Mouse (Mus musculus) heart, postnatal 4 days (tissue): Measurements from ENCODE around the gene Fgd6. TPM values are rescaled to one million over a fixed set of nuclear protein-coding genes. Genes with fewer than 3 reads are reported as not detected.
A peak's percentile ranks its signal among the peaks of the same experiment; 100 is the strongest.

Experiments
- DNase-seq: peaks from one replicate; pipeline ENCODE4 v3.0.0; 2021
- total RNA-seq, 2 experiments: library from RNA; stranded (reverse); gene quantifications; 2 replicates each; pipeline ENCODE4 v1.2.3; 2021

The Fgd6 gene
- total RNA-seq, 2 experiments from 2014 or later, result 5.5 to 6.1 TPM

DNA sequence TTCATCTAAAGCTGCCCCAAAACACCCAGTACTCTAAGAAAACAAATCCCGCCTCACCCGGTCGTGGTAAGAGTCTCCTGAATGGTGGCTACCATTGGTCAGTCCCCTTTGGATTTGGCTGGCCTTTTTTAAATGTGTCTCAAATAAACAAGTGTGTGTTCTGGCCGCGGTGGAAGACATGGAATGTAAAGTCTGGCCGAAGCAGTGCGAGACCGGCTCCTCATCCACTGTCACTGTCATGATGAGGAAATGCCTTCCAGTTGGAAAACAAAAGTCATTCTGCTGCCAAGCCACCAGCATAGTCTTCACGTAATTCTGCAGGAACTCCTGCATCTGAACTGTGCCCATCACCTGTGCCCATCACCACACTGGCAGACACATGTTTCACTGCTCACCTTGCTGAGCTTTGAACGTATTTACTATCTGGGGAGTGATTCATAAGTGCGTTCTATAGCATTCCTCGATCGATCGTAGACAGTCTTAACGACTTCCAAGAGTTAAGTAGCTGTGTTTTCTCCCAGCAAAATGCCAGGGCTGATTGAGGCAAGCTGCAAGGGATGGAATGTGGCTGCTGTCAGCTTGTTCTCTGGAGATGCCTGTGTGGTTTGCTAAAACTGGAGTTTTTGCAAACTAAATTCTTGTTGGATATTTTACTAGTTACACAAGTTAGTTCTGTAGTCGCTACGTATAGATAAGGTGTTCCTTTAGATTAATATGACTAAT is 60.1 kb downstream of the Fgd6 start:
- DNase-seq, result no peak

DNA sequence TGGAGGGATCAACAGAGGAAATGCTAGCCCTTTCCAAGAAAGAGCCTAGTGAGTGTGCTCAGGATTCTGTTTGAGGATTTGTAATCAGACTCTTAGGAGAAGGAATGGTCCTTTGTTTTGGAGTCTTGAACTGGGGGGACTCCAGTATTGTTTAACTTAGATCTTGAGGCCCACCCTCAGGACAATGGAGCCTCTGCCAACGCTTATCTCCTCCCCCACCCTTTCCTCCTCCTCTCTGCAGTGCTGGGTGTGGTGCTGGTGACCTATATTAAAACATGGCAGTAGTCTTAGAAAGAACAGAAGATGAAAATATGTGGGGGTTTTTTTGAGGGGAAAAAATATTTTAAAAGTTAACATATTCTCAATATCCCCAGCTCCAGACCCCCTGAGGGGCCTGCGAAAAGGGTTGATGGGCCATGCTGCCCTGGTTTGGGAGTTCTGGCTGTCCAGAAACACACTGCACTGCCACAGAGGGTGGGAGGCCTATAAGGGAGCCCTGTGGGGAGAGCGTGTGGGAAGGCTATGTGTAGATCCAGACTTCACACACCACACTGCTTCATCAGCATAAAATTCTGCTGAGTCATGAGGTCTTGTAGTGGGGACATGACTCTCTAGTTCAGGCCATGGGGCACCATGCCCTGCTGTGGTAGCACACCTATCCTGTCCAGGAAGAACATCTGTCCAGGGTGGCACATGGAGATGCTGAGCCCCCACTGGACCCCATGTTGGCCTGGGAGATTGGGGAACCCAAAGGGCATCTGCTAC is 61.5 kb downstream of the Fgd6 start:
- DNase-seq, result no peak

DNA sequence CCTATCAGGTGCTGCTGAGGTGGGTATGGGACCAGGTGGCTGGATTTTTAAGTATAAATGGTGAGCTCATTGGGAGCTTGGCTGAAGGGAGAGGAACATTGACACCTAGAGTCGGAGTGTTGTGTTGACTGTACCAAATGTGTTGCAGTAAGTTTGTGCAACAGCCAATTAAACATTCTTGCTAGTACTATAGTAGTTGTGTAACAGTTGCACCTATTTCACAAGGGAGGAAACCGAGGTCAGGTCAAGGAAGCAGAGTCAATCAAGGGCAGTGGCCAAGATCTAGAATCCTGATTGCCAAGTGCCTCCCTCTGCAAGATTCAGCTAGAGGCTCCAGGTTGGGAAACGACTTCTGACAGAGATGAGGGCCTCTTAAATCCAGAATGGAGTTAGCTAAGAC is 62.3 kb downstream of the Fgd6 start:
- no peak for DNase-seq

DNA sequence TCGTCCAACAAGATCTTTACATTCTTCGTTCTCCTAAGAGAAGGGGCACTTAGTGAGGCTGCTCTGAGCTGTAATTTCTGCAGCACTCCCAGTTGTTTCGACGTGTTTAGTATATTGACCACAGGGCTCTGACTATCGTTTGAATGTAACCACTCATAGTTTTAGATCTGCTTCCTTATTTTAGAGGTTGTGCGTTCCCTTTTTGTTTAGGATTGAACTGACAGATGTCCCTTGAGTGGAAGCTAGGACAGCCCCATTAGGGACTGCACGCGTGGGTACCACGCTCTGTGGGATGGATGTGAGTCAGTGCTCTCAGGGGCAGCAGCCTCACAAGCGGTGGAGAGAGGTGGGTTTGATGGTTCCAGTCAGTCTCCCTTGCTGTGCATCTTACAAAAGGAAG is 69.7 kb downstream of the Fgd6 start:
- DNase-seq, result no peak

DNA sequence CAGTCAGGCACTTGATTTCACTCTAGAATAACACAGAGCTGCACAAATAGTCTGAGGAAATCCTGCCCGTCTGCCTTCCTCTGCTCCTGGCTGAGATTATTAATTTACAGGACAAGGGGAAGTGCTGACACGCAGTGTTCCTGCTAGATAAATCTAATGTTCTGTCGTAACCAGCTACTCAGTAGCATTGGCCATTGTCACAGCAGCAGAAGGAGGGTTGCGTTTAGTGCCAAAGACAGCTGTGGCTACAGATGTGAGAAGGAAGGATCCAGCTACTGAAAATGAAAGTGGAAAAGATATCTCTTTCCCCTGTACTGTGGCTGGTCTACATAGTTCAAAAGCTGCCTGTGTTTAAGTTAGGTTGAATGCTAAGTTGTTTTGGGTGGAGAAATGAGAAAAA is 71.4 kb downstream of the Fgd6 start:
- peak; percentile 24 for DNase-seq

DNA sequence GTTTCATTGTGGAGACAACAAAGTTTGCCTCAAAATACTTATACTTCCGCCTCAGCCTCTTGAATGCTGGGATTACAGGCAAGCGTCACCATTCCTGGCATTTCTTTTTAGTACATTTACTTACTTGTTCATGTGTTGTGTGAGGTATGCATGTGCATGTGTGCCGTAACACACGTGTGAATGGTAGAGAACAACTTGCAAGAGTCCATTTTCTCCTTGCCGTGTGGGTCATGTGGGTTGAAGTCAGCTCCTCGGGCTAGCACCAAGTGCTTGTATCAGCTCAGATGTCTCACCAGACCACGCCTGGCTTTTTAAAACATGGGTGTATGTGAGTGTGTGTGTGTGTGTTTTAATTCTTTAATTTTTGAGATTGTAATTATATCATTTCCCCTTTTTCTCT is 71.8 kb downstream of the Fgd6 start:
- DNase-seq, result no peak

DNA sequence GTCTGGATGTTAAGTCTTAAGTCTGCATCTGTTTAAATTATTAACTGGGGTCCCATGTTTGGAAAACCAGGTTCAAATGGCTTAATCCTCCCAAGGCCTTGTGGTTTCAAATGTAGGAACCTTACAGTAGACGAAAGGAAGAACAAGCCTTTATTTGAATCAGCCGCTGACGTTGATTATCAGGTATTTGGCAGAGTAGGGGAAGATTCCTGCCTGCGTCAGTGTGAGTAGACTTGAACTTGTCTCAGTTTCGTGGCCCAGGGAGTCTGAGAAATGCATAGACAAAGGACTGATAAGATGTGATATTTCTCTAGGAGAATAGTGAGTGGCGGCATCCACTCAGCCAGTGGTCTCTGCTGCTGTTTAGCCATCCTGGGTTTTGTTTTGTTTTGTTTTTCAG is 73.0 kb downstream of the Fgd6 start:
- DNase-seq, result no peak

DNA sequence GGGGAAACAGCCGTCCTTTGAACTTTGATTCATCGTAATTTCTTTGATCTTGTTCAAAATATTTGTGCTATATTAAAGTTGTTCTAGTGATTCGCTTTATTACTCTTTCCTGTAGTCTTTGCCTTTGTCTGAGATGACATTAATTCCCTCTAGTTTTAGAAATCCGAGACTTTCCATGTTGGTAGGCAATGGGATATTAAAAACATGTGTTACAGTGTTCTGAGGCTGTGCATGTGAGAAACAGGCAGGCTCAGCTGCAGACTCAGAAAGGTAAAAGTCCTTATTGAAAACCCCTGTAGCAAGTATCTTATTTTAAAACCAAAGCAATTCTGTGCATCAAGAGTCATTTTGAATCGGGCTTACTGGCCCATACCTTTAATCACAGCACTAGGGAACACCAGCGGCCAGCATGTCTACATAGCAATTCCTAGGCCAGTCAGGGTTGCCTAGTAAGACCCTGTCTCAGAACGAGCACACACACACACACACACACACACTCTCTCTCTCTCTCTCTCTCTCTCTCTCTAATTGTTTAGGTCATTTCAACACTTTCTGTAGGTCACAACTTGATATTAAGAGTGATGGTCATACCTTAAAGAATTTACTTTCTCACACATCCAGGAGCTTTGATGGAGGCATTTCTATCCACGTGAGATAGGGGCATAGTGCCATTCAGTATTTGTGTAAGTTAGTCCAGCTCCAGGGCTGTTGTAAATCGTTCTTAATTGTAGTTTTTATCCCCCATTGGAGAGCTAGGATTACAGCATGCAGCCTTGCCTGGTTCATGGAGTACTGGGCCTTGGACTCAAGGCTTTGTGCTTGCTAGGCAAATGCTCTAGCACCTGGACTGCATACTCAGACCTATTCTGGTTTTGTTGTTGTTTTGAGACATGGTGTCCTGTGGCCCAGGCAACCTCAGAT is 75.3 kb downstream of the Fgd6 start:
- no peak for DNase-seq

DNA sequence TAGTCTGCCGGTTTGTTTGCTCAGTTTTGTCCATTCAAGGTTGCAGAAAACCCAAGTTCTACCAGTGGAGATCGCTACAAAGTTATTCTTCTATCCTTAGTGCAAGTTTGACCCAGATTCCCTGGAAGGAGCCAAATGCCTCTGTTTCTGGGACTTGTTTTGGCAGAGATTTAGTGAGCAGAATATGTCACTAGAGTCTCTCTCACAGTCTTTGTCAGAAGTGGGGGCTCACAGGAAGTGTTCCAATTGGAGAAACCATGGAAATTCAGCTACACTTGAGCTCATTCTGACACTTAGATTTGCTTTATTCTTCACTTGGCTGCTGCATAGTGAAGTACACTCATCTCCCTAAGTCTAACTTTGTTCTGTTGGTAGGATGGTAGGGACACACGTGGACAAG is 76.4 kb downstream of the Fgd6 start:
- DNase-seq, result no peak

DNA sequence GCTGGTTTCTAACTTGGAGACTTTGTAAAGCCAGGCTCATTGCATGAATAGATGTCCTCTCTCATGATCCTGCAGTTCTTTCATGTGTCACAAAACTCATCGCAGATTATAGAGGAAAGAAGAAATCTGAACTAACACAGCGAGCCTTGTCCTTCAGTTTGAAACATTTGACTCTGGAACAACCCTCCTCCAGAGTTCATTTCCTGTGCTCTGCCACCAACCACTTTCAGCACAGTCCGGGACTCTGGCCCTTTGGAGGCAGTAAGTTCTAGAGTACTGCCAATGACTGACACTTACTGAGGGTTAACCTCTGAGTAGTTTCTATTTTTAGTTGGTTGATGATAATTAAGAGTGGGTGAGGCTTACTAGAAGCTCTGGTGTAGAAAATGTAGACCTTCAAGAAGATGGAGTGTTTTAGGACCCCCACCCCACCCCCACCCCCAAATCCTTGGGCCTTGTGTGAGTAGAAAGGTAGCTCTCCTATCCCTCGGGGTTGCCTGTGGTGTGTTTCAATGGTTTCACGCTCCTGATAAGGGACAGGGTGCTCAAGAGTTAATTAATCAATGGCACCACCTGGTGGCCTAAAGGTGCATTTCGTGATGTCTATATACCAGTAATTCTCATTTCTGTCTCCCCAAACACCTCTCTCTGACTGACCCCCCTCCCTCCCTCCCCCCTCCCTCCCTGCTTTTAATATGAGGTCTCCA is 80.2 kb downstream of the Fgd6 start:
- DNase-seq, result peak; percentile 88

DNA sequence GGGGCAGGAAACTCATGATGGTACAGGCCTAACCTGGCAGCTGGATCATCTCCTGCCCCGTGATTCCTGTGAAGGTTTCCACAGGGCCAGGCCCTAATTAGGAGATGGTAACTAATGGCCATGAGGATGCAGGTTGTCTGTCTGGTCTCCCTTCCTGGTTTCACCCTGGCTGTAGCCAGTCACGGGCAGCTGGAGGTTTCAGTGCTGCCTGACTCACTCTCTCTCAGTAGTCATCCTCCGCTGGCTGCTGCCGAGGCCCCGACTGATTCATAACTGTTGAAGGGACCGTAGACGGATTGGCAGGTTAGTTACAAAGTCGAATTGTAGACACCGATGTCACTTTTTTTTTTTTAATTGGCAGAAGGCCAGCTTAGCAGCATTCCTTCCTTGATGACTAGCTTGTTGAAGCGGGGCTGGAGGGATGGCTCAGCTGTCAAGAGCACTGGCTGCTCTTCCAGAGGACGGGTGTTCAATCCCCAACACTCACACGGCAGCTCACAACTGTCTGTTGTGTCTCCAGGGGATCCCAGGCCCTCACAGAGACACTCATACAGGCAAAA is 81.1 kb downstream of the Fgd6 start:
- DNase-seq, result no peak

DNA sequence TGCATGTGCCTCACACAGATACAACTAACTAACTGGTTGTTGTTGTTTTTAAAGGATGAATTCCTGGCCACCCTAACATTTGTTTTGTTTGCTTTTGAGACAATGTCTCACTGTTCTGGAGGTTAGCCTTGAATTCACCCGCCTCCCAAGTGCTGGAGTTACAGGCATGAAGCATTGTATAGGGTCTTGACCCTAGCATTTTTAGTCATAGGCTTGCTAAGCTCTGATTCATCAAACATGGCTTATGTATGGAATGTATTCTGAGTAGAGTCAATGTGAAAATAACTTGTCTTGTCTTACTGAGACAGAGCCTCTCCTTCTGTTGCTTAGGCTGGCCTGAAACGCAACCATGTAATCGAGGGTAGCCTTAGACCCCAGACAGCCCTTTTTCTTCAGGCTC is 82.1 kb downstream of the Fgd6 start:
- DNase-seq, result no peak

DNA sequence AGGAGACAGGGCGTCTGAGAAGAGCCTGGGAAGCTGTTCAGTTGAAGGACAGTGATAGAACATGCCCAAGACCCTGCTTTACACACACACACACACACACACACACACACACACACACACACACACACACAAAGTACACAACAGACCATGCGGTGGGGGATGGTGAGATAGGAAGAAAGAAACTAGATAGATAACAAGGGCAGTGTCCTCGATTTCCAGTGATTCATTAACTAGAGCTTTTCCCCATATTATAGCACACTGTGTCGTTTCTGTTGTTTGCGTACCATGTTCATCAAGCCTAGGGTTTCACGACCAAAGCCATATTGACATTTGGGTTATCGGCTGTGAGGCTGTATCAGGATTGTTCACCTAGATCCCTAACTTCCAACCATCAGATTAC is 83.2 kb downstream of the Fgd6 start:
- DNase-seq, result no peak

DNA sequence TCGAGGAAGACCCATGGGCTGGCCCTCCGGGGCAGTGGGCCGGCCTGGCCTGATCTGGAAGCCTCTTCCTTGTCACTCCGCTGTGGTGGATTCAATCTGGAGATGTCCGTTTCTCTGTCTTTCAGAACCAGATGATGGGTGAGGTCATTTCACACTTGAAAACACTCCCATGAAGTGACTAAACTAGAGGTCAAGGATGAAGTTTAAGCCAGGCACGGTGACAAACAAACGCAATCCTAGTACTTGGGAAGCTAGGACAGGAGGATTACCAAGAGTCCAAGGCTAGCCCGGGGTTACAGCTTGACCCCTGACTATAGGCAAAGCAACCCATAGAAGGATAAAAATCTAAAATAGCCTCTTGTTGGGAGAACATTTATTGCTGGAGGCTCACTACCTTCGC is 84.9 kb downstream of the Fgd6 start:
- DNase-seq, result no peak

DNA sequence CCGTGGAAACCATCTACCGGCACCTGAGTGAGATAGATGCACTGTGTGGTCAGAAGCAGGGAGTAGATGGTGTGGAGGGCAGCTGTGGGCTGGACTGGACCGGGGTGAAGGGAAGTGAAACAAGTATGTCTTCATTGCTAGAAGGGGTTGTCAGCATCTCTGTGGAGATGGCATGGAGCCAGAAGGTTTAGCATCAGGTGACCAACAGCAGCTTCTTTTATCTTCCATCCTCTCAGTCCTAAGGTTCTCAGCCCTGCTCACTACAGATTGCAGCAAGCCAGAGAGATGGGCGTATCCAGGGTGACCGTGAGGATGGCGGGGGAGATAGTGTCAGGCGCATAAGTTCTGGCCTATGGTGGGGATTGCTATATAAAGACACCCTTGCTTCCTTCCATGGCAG is 86.8 kb downstream of the Fgd6 start:
- DNase-seq, result no peak

DNA sequence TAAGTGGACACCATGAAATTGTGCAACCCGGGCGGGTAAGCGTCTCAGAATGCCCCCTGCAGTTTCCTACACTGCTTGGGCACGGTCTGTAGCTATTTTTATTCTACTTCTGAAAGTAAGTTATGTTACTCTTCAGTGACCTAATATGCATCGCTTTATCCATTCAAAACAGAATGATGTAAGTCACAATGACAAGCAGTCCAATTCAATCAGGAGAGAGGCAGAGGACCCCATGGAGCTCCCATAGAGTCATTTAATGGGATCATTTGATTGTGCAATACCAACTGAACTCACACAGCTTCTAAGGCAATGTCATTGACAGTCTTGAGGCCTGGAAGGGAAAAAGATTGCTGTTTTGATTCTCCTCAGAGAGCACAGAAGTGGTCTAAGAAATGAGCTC is 87.8 kb downstream of the Fgd6 start:
- no peak for DNase-seq

DNA sequence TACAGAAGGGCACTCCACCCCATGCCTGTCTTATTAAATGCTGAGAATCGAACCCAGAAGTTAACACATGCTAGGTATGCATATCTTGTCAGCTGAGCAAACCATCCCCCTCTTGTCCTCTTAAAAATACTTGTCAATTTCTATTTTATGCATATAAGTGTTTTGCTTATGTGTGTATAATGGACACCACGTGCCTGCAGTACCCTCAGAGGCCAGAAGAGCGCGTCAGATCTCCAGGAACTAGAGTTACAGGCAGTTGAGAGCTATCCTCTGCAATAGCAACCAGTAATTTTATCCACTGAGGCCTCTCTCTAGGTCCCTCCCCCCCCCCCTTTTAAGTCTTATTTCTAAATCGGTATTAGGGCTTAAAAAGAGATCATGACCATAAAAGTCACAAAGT is 88.6 kb downstream of the Fgd6 start:
- peak; percentile 31 for DNase-seq

DNA sequence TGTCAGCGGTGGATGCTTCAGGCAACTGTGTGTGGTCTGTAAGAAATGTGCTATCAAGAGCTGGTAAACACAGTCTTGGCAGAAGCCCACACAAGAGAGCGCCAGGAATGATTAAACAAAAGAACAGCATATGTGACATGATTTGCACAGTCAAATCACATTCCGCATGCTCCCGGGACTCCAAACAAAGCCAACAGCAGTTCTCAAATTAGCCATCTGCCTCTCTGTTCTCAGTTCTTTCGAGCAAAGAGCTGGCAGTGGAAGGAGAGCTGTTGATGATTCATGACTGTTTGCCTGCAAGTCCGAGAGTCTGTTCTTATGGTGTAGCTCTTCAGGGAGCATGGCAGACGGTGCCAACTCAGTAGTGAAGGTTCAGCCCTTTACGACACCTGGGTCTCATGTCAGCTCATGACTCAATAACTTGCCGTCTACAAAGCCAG is 93.9 kb downstream of the Fgd6 start:
- DNase-seq, result peak; percentile 66

DNA sequence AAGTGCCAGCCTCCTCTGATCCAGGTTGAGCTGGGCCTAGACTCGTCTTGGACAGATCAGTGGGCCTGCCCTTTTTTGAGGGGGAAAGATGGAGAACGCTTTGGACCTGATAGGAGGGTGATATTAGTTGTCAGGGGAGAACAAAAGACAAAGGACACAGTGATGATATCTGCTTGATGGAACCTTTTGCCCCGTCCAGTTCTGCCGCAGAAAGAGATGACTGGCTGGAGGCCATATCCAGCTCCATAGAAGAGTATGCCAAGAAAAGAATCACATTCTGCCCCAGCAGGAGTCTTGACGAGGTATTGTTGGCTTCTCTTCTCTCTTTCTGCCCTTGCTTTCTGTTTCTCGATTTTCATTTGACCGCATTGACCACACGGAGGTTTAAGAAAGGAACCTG is 97.3 kb downstream of the Fgd6 start:
- no peak for DNase-seq

DNA sequence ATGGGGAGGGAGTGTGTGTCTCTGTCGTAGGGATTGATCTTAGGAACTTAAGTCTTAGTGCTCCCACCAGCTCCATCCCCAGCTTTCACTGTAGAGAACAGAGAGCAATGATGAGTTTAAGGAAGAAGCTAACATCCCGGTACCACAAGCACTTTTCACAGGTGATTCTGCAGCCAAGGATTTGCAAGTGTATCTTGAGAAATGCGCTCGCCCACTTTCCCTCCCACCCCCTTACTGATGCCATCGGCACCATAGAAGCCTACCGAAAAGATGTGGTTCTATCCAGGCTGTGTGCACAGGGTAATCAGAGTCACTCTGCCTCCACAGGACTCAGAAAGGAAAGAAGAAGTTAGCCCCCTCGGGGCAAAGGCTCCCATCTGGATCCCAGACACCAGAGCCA is 97.9 kb downstream of the Fgd6 start:
- no peak for DNase-seq

DNA sequence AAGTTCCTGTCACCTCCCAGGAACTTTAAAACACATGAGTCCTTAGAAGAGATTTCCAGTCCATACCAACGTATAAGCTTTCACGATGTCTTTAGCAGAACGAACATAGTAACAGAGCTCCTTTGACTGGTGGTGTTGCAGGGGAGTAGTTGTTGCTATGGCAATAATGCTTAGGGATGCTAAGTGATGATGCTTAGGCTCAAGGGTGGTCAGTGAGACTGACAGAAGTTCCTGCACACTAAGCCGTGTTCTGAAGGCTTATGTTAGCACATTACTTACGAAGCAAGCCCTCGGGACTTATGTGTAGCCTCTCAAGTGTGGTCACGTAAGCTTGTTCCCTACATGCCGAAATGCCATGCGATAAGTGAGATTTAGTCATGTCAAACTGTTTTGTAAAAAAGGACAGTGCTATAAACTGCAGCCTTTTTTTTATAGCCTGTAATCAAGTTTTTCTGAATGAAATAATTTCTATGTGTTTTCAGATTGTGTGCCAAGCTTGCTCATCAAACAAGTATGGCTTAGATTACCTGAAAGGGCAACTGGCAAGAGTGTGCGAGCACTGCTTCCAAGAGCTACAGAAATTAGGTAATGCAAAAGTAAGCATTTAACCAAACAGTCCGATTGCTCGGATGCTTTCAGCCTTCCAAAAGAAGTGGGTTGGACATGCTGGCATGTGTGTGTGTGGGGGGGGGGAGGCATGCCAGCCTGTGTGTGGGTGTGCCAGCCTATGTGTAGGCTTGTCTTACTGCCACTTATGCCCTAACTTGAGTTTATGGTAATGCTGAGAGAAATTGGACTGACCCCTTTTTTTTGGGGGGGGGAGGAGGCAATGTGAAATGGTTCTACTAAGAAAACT is 99.0 kb downstream of the Fgd6 start:
- no peak for DNase-seq
